Mouse (Mus musculus): ENCODE results near the gene Phldb1. TPM values are rescaled to one million over a fixed set of nuclear protein-coding genes. Genes with fewer than 3 reads are reported as not detected.
A peak's percentile ranks its signal among the peaks of the same experiment; 100 is the strongest.

The Phldb1 gene
- total RNA-seq, 2 experiments from 2014 or later = 88.5 to 95.6 TPM

- no peak for DNase-seq
Observed at GRCm38 (mm10) chr9:44708925-44709324, 26.1 kb downstream of the Phldb1 start.

- peak in 1 of 2 experiments; percentile 40 for DNase-seq
Observed at GRCm38 (mm10) chr9:44708429-44708765, 26.6 kb downstream of the Phldb1 start.

- no peak for DNase-seq
Observed at GRCm38 (mm10) chr9:44707749-44708428, 27.1 kb downstream of the Phldb1 start.

- no peak for DNase-seq
Observed at GRCm38 (mm10) chr9:44699730-44700129, 35.3 kb downstream of the Phldb1 start.

GRCm38 (mm10) chr9:44699196-44699595 is 35.8 kb downstream of the Phldb1 start:
- DNase-seq = no peak

GRCm38 (mm10) chr9:44697866-44698265 is 37.1 kb downstream of the Phldb1 start:
- DNase-seq = no peak

GRCm38 (mm10) chr9:44693071-44693470 is 41.9 kb downstream of the Phldb1 start:
- DNase-seq = no peak

- peak; percentile 47 to 49 for DNase-seq
Observed at GRCm38 (mm10) chr9:44691671-44692520, 43.1 kb downstream of the Phldb1 start.

- DNase-seq = no peak
Observed at GRCm38 (mm10) chr9:44690641-44691040, 44.4 kb downstream of the Phldb1 start.

- DNase-seq = no peak
Observed at GRCm38 (mm10) chr9:44688013-44688412, 47.0 kb downstream of the Phldb1 start.

GRCm38 (mm10) chr9:44686638-44687037 is 48.4 kb downstream of the Phldb1 start:
- DNase-seq = no peak

- peak; percentile 57 to 59 for DNase-seq
Observed at GRCm38 (mm10) chr9:44685346-44686330, 49.4 kb downstream of the Phldb1 start.

GRCm38 (mm10) chr9:44683046-44683445 is 52.0 kb downstream of the Phldb1 start:
- no peak for DNase-seq

GRCm38 (mm10) chr9:44679565-44679964 is 55.4 kb downstream of the Phldb1 start:
- no peak for DNase-seq

- no peak for DNase-seq
Observed at GRCm38 (mm10) chr9:44678288-44678871, 56.6 kb downstream of the Phldb1 start.

- DNase-seq = no peak
Observed at GRCm38 (mm10) chr9:44673005-44673404, 62.0 kb downstream of the Phldb1 start, which contains the start of gene Treh. TSS of gene Treh (plus strand) at chr9:44673233.

- no peak for DNase-seq
Observed at GRCm38 (mm10) chr9:44672291-44672865, 62.6 kb downstream of the Phldb1 start.

- DNase-seq = no peak
Observed at GRCm38 (mm10) chr9:44671416-44671815, 63.6 kb downstream of the Phldb1 start.

- DNase-seq = no peak
Observed at GRCm38 (mm10) chr9:44663706-44664105, 71.3 kb downstream of the Phldb1 start.

- DNase-seq = peak in 1 of 2 experiments; percentile 42
Observed at GRCm38 (mm10) chr9:44655098-44656066, 79.6 kb downstream of the Phldb1 start.

Data from layer of hippocampus, postnatal 36 days (tissue).